Mouse (Mus musculus): ENCODE results near the gene Mfng. TPM values are rescaled to one million over a fixed set of nuclear protein-coding genes. Genes with fewer than 3 reads are reported as not detected.

The Mfng gene
- polyA plus RNA-seq, 1 experiment: 3.8 TPM

GRCm38 (mm10) chr15:78779690-78780089 lies 6.4 kb upstream of the Mfng start:
- TF ChIP-seq POLR2A (IDR thresholded peaks at IDR 0.05; ENCODE audit: borderline replicate concordance, insufficient read depth, low read length): no peak
- TF ChIP-seq CTCF (IDR thresholded peaks at IDR 0.05; ENCODE audit: borderline replicate concordance, insufficient read depth, low read depth, low read length): no peak

GRCm38 (mm10) chr15:78779253-78779652 lies 6.0 kb upstream of the Mfng start:
- no peaks in the 10 kb centered on the region for H3K27me3 ChIP-seq (ENCODE audit: control insufficient read depth, insufficient read depth, low read length)
- TF ChIP-seq POLR2A (IDR thresholded peaks at IDR 0.05; ENCODE audit: borderline replicate concordance, insufficient read depth, low read length): no peak
- TF ChIP-seq CTCF (IDR thresholded peaks at IDR 0.05; ENCODE audit: borderline replicate concordance, insufficient read depth, low read depth, low read length): no peak
- H3K4me1 ChIP-seq (ENCODE audit: control insufficient read depth, insufficient read depth, low read length): no peaks in the 10 kb centered on the region
- 84% methylated on average over 8 of the region's 8 CpGs for WGBS
- DNase-seq: no peak
- H3K27ac ChIP-seq (ENCODE audit: insufficient read depth, low read length): no peak overlapping the region
- no peak overlapping the region for H3K4me3 ChIP-seq (replicated peaks; ENCODE audit: insufficient read depth, low read depth, low read length)

More at GRCm38 (mm10) chr15:78779690-78780089, 6.4 kb upstream of the Mfng start:
- Histone ChIP-seq H3K4me1 (ENCODE audit: control insufficient read depth, insufficient read depth, low read length) (no peaks in the 10 kb centered on the region), H3K27me3 (ENCODE audit: control insufficient read depth, insufficient read depth, low read length) (no peaks in the 10 kb centered on the region), H3K4me3 (replicated peaks; ENCODE audit: insufficient read depth, low read depth, low read length) (no peak overlapping the region), H3K27ac (ENCODE audit: insufficient read depth, low read length) (no peak overlapping the region)
- WGBS: 92% methylated on average over 5 of the region's 5 CpGs
- no peak for DNase-seq

- H3K4me3 ChIP-seq (replicated peaks; ENCODE audit: insufficient read depth, low read depth, low read length): no peak overlapping the region
- TF ChIP-seq CTCF (IDR thresholded peaks at IDR 0.05; ENCODE audit: borderline replicate concordance, insufficient read depth, low read depth, low read length) (peak; percentile 80), POLR2A (IDR thresholded peaks at IDR 0.05; ENCODE audit: borderline replicate concordance, insufficient read depth, low read length) (no peak)
- 28% methylated on average over 14 of the region's 15 CpGs for WGBS
These were observed 5.0 kb upstream of the Mfng start for GRCm38 (mm10) chr15:78778077-78778870.

GRCm38 (mm10) chr15:78772856-78773255 lies 419 bp downstream of the Mfng start:
- Histone ChIP-seq H3K4me3 (replicated peaks; ENCODE audit: insufficient read depth, low read depth, low read length) (no peak overlapping the region), H3K27me3 (ENCODE audit: control insufficient read depth, insufficient read depth, low read length) (no peaks in the 10 kb centered on the region), H3K27ac (ENCODE audit: insufficient read depth, low read length) (no peak overlapping the region), H3K4me1 (ENCODE audit: control insufficient read depth, insufficient read depth, low read length) (no peaks in the 10 kb centered on the region)
- DNase-seq: no peak
- 25% methylated on average over 14 of the region's 14 CpGs for WGBS
- TF ChIP-seq POLR2A (IDR thresholded peaks at IDR 0.05; ENCODE audit: borderline replicate concordance, insufficient read depth, low read length) (no peak), CTCF (IDR thresholded peaks at IDR 0.05; ENCODE audit: borderline replicate concordance, insufficient read depth, low read depth, low read length) (no peak)

More at GRCm38 (mm10) chr15:78778077-78778870, 5.0 kb upstream of the Mfng start:
- Histone ChIP-seq H3K4me1 (ENCODE audit: control insufficient read depth, insufficient read depth, low read length) (no peaks in the 10 kb centered on the region), H3K27me3 (ENCODE audit: control insufficient read depth, insufficient read depth, low read length) (no peaks in the 10 kb centered on the region), H3K27ac (ENCODE audit: insufficient read depth, low read length) (no peak overlapping the region)
- peak; percentile 80 to 85 for DNase-seq

- H3K27me3 ChIP-seq (ENCODE audit: control insufficient read depth, insufficient read depth, low read length): no peaks in the 10 kb centered on the region
- 76% methylated on average over 4 of the region's 4 CpGs for WGBS
- no peak overlapping the region for H3K27ac ChIP-seq (ENCODE audit: insufficient read depth, low read length)
- no peak overlapping the region for H3K4me3 ChIP-seq (replicated peaks; ENCODE audit: insufficient read depth, low read depth, low read length)
- no peaks in the 10 kb centered on the region for H3K4me1 ChIP-seq (ENCODE audit: control insufficient read depth, insufficient read depth, low read length)
- TF ChIP-seq CTCF (IDR thresholded peaks at IDR 0.05; ENCODE audit: borderline replicate concordance, insufficient read depth, low read depth, low read length) (no peak), POLR2A (IDR thresholded peaks at IDR 0.05; ENCODE audit: borderline replicate concordance, insufficient read depth, low read length) (no peak)
- DNase-seq: no peak
These were observed 909 bp downstream of the Mfng start for GRCm38 (mm10) chr15:78772368-78772763.

- TF ChIP-seq CTCF (IDR thresholded peaks at IDR 0.05; ENCODE audit: borderline replicate concordance, insufficient read depth, low read depth, low read length) (no peak), POLR2A (IDR thresholded peaks at IDR 0.05; ENCODE audit: borderline replicate concordance, insufficient read depth, low read length) (no peak)
- no peak for DNase-seq
- H3K27ac ChIP-seq (ENCODE audit: insufficient read depth, low read length): no peak overlapping the region
These were observed 1.5 kb downstream of the Mfng start for GRCm38 (mm10) chr15:78771531-78772367.

GRCm38 (mm10) chr15:78770983-78771355 lies 2.3 kb downstream of the Mfng start:
- Histone ChIP-seq H3K27ac (ENCODE audit: insufficient read depth, low read length) (no peak overlapping the region), H3K4me1 (ENCODE audit: control insufficient read depth, insufficient read depth, low read length) (no peaks in the 10 kb centered on the region), H3K27me3 (ENCODE audit: control insufficient read depth, insufficient read depth, low read length) (no peaks in the 10 kb centered on the region), H3K4me3 (replicated peaks; ENCODE audit: insufficient read depth, low read depth, low read length) (no peak overlapping the region)
- no peak for DNase-seq
- TF ChIP-seq CTCF (IDR thresholded peaks at IDR 0.05; ENCODE audit: borderline replicate concordance, insufficient read depth, low read depth, low read length): no peak
- TF ChIP-seq POLR2A (IDR thresholded peaks at IDR 0.05; ENCODE audit: borderline replicate concordance, insufficient read depth, low read length): no peak
- WGBS: 48% methylated on average over 5 of the region's 5 CpGs

More at GRCm38 (mm10) chr15:78771531-78772367, 1.5 kb downstream of the Mfng start:
- WGBS: 40% methylated on average over 19 of the region's 19 CpGs
- H3K27me3 ChIP-seq (ENCODE audit: control insufficient read depth, insufficient read depth, low read length): no peaks in the 10 kb centered on the region
- no peaks in the 10 kb centered on the region for H3K4me1 ChIP-seq (ENCODE audit: control insufficient read depth, insufficient read depth, low read length)
- H3K4me3 ChIP-seq (replicated peaks; ENCODE audit: insufficient read depth, low read depth, low read length): no peak overlapping the region
